Comparison of ENCODE assay signal across 9 mouse cellular contexts in genomic region chr11:74653385-74653784, GRCm38 (mm10). TPM values are rescaled to one million over a fixed set of nuclear protein-coding genes. Genes with fewer than 3 reads are reported as not detected.
DNase-seq lines count a peak whose midpoint lies in the region; ATAC-seq and TF ChIP-seq lines count a peak whose summit lies in the region.
"Had no signal": no experiment of that assay in that cellular context is flagged by ENCODE, and none has a peak within 500 bp of the region (broad histone marks: within the 10 kb centered on the region; RNA-seq: fewer than 3 reads in every experiment).

No protein-coding gene starts in this region.

- H3K36me3 ChIP-seq in midbrain, embryonic 11.5 days (ENCODE audit: control insufficient read depth, insufficient read depth, low read length), result peaks cover 14% of the 10 kb centered on the region
- H3K36me3 ChIP-seq in midbrain, embryonic 16.5 days (ENCODE audit: control insufficient read depth, insufficient read depth, low read length), result peaks cover 15% of the 10 kb centered on the region
- H3K36me3 ChIP-seq in heart, embryonic 13.5 days, result peaks cover 33% of the 10 kb centered on the region
- peaks cover 14% of the 10 kb centered on the region for H3K36me3 ChIP-seq in kidney, postnatal 0 days (ENCODE audit: insufficient read depth, low read length)
- peaks cover 6% of the 10 kb centered on the region; the same call in 1 of the 2 replicates for H3K36me3 ChIP-seq in stomach, postnatal 0 days (ENCODE audit: control insufficient read depth, insufficient read depth, low read length)

- H3K27ac ChIP-seq in midbrain, embryonic 11.5 days (ENCODE audit: low read depth, low read length), result no peak overlapping the region
- no peak overlapping the region for H3K27ac ChIP-seq in midbrain, embryonic 16.5 days (ENCODE audit: low read length)
- H3K27ac ChIP-seq in heart, embryonic 13.5 days (replicated peaks), result peak overlapping the region; percentile 97
- H3K27ac ChIP-seq in kidney, postnatal 0 days, result peak overlapping the region; percentile 66
- peak overlapping the region; percentile 24; the same call in 1 of the 2 replicates for H3K27ac ChIP-seq in stomach, postnatal 0 days (replicated peaks)

- intact Hi-C loops in left cerebral cortex, postnatal 10 days (cut with DNase I), result no loop called here

- ATAC-seq in midbrain, embryonic 11.5 days (ENCODE audit: low FRiP score), result no peak
- ATAC-seq in midbrain, embryonic 16.5 days, result no peak
- ATAC-seq in heart, embryonic 13.5 days (ENCODE audit: extremely low read depth, insufficient number of reproducible peaks, low FRiP score, low TSS enrichment), result no peak
- no peak for ATAC-seq in kidney, postnatal 0 days (replicated peaks; ENCODE audit: low FRiP score, low read depth)
- no peak for ATAC-seq in stomach, postnatal 0 days (ENCODE audit: low FRiP score, low TSS enrichment)

- no peak for TF ChIP-seq CTCF in kidney, postnatal 0 days (IDR thresholded peaks at IDR 0.05; ENCODE audit: low read depth)
- TF ChIP-seq CTCF in stomach, postnatal 0 days (IDR thresholded peaks at IDR 0.05; ENCODE audit: low read depth), result no peak

- 72% methylated on average over 6 of the region's 6 CpGs for WGBS in midbrain, embryonic 11.5 days
- WGBS in midbrain, embryonic 16.5 days, result 73% methylated on average over 6 of the region's 6 CpGs
- 46% methylated on average over 6 of the region's 6 CpGs for WGBS in heart, embryonic 13.5 days
- WGBS in kidney, postnatal 0 days, result 28% methylated on average over 6 of the region's 6 CpGs
- 50% methylated on average over 6 of the region's 6 CpGs for WGBS in stomach, postnatal 0 days

- no peak overlapping the region for H3K4me2 ChIP-seq in midbrain, embryonic 11.5 days
- no peak overlapping the region for H3K4me2 ChIP-seq in midbrain, embryonic 16.5 days (ENCODE audit: low read length)
- H3K4me2 ChIP-seq in heart, embryonic 13.5 days, result peak overlapping the region; percentile 63
- peak overlapping the region; percentile 4; the same call in 1 of the 2 replicates for H3K4me2 ChIP-seq in kidney, postnatal 0 days (ENCODE audit: low read length)
- H3K4me2 ChIP-seq in stomach, postnatal 0 days (replicated peaks; ENCODE audit: low read depth), result no peak overlapping the region

- H3K9ac ChIP-seq in midbrain, embryonic 11.5 days (ENCODE audit: low read length), result no peak overlapping the region
- no peak overlapping the region for H3K9ac ChIP-seq in midbrain, embryonic 16.5 days (ENCODE audit: low read depth, low read length)
- peak overlapping the region; percentile 71 for H3K9ac ChIP-seq in heart, embryonic 13.5 days
- 0 out of 2 replicates have a peak overlapping the region, but pooled peaks have one; percentile 1 for H3K9ac ChIP-seq in kidney, postnatal 0 days (ENCODE audit: low read depth, low read length)
- H3K9ac ChIP-seq in stomach, postnatal 0 days (ENCODE audit: low read length), result no peak overlapping the region

- peak; percentile 37 for DNase-seq in midbrain, embryonic 11.5 days (ENCODE audit: low spot score, missing footprints)
- peak; percentile 29 for DNase-seq in kidney, postnatal 0 days (ENCODE audit: low spot score)
- DNase-seq in stomach, postnatal 0 days (ENCODE audit: low spot score), result no peak
- DNase-seq in left cerebral cortex, postnatal 10 days (ENCODE audit: extremely low spot score in 1 of 2, low spot score in 2 of 2), result no peak
- no peak for DNase-seq in spleen, adult 12 weeks (ENCODE audit: low spot score)
- DNase-seq in T-cell, adult 2 months (ENCODE audit: low spot score), result no peak

- H3K4me1 ChIP-seq in midbrain, embryonic 11.5 days (ENCODE audit: control insufficient read depth, insufficient read depth, low read length), result peaks cover 26% of the 10 kb centered on the region
- H3K4me1 ChIP-seq in midbrain, embryonic 16.5 days (ENCODE audit: control insufficient read depth, insufficient read depth, low read length), result peaks cover 22% of the 10 kb centered on the region
- H3K4me1 ChIP-seq in heart, embryonic 13.5 days, result peaks cover 66% of the 10 kb centered on the region
- peaks cover 25% of the 10 kb centered on the region for H3K4me1 ChIP-seq in kidney, postnatal 0 days (replicated peaks; ENCODE audit: insufficient read depth, low read length)
- peaks cover 4% of the 10 kb centered on the region; the same call in 1 of the 2 replicates for H3K4me1 ChIP-seq in stomach, postnatal 0 days (replicated peaks; ENCODE audit: control insufficient read depth, insufficient read depth)

- no peaks in the 10 kb centered on the region for H3K27me3 ChIP-seq in midbrain, embryonic 11.5 days (ENCODE audit: control insufficient read depth, insufficient read depth, low read length)
- no peaks in the 10 kb centered on the region for H3K27me3 ChIP-seq in midbrain, embryonic 16.5 days (ENCODE audit: control insufficient read depth, insufficient read depth, low read depth, low read length)
- H3K27me3 ChIP-seq in heart, embryonic 13.5 days (replicated peaks), result no peaks in the 10 kb centered on the region
- H3K27me3 ChIP-seq in kidney, postnatal 0 days (ENCODE audit: insufficient read depth, low read length), result no peaks in the 10 kb centered on the region
- H3K27me3 ChIP-seq in stomach, postnatal 0 days (ENCODE audit: control insufficient read depth, insufficient read depth, low read length), result no peaks in the 10 kb centered on the region

- no peak overlapping the region for H3K4me3 ChIP-seq in midbrain, embryonic 11.5 days (ENCODE audit: low read depth, low read length)
- no peak overlapping the region for H3K4me3 ChIP-seq in midbrain, embryonic 16.5 days (ENCODE audit: low read depth, low read length)
- H3K4me3 ChIP-seq in heart, embryonic 13.5 days, result peak overlapping the region; percentile 31
- H3K4me3 ChIP-seq in kidney, postnatal 0 days (replicated peaks; ENCODE audit: low read depth, low read length), result no peak overlapping the region
- H3K4me3 ChIP-seq in stomach, postnatal 0 days (ENCODE audit: low read depth, low read length), result no peak overlapping the region

- no peaks in the 10 kb centered on the region; the same call in 1 of the 2 replicates for H3K9me3 ChIP-seq in midbrain, embryonic 11.5 days (ENCODE audit: control insufficient read depth, low read length)
- H3K9me3 ChIP-seq in midbrain, embryonic 16.5 days (replicated peaks; ENCODE audit: control insufficient read depth, low read length, poor library complexity, severe bottlenecking), result no peaks in the 10 kb centered on the region
- H3K9me3 ChIP-seq in heart, embryonic 13.5 days, result 0 out of 2 replicates have a peak, but pooled peaks cover 3% of the 10 kb centered on the region
- no peaks in the 10 kb centered on the region for H3K9me3 ChIP-seq in kidney, postnatal 0 days (replicated peaks; ENCODE audit: low read length)
- H3K9me3 ChIP-seq in stomach, postnatal 0 days (ENCODE audit: control insufficient read depth, low read length), result no peaks in the 10 kb centered on the region

- TF ChIP-seq EP300 in stomach, postnatal 0 days (optimal IDR thresholded peaks at IDR 0.05), result no peak

RNA-seq across cellular contexts. Expression of gene Cluh, which starts 4.1 kb away (rescaled TPM):
- polyA plus RNA-seq in midbrain, embryonic 11.5 days (2014; fragmentation: Nextera tagmentation; extraction: Ambion mirVana), result 9.2 and 10.8 TPM in 2 replicates
- polyA plus RNA-seq in midbrain, embryonic 16.5 days (2015; fragmentation: Nextera tagmentation; extraction: Ambion mirVana), result 16.4 and 18.1 TPM in 2 replicates
- 45.9 and 47.2 TPM in 2 replicates for polyA plus RNA-seq in heart, embryonic 13.5 days (2015; fragmentation: Nextera tagmentation; extraction: Ambion mirVana)
- 32.6 TPM in 2 replicates for polyA plus RNA-seq in kidney, postnatal 0 days (2015; fragmentation: Nextera tagmentation; extraction: Ambion mirVana)
- polyA plus RNA-seq in stomach, postnatal 0 days (2015; fragmentation: Nextera tagmentation; extraction: Ambion mirVana), result 17.8 and 19.9 TPM in 2 replicates
- total RNA-seq in left cerebral cortex, postnatal 10 days (2021), result 10 to 100 TPM; 59.7 to 60.1 TPM

RNA-seq across cellular contexts. Expression of gene Ccdc92b, which starts 34.0 kb away (rescaled TPM):
- polyA plus RNA-seq in midbrain, embryonic 11.5 days (2014; fragmentation: Nextera tagmentation; extraction: Ambion mirVana), result 1.1 and 1.6 TPM in 2 replicates
- 2.6 and 3.3 TPM in 2 replicates for polyA plus RNA-seq in midbrain, embryonic 16.5 days (2015; fragmentation: Nextera tagmentation; extraction: Ambion mirVana)
- polyA plus RNA-seq in heart, embryonic 13.5 days (2015; fragmentation: Nextera tagmentation; extraction: Ambion mirVana), result 0.71 and 0.96 TPM in 2 replicates
- 0.23 and 0.33 TPM in 2 replicates for polyA plus RNA-seq in kidney, postnatal 0 days (2015; fragmentation: Nextera tagmentation; extraction: Ambion mirVana)
- 0.55 and 0.62 TPM in 2 replicates for polyA plus RNA-seq in stomach, postnatal 0 days (2015; fragmentation: Nextera tagmentation; extraction: Ambion mirVana)
- total RNA-seq in left cerebral cortex, postnatal 10 days (2021), result 10 to 100 TPM; 19.2 to 20.8 TPM
- total RNA-seq: common myeloid progenitor, adult 5-6 weeks had no signal

RNA-seq across cellular contexts. Expression of gene Rap1gap2, which starts 42.7 kb away (rescaled TPM):
- 2.5 TPM in 2 replicates for polyA plus RNA-seq in midbrain, embryonic 11.5 days (2014; fragmentation: Nextera tagmentation; extraction: Ambion mirVana)
- polyA plus RNA-seq in midbrain, embryonic 16.5 days (2015; fragmentation: Nextera tagmentation; extraction: Ambion mirVana), result 17.1 and 18.3 TPM in 2 replicates
- polyA plus RNA-seq in heart, embryonic 13.5 days (2015; fragmentation: Nextera tagmentation; extraction: Ambion mirVana), result 3.1 and 4.0 TPM in 2 replicates
- polyA plus RNA-seq in kidney, postnatal 0 days (2015; fragmentation: Nextera tagmentation; extraction: Ambion mirVana), result 9.1 and 11.4 TPM in 2 replicates
- polyA plus RNA-seq in stomach, postnatal 0 days (2015; fragmentation: Nextera tagmentation; extraction: Ambion mirVana), result 7.6 and 8.2 TPM in 2 replicates
- 100 to 1,000 TPM; 135 to 139 TPM for total RNA-seq in left cerebral cortex, postnatal 10 days (2021)

Comparison
In these comparisons a context has a peak if more than half of its experiments do, and no peak if none do; other contexts are left out.
1. DNase-seq: peak in midbrain, embryonic 11.5 days (single experiment) and kidney, postnatal 0 days (single experiment); none in stomach, postnatal 0 days (single experiment), left cerebral cortex, postnatal 10 days (0 of 2), spleen, adult 12 weeks (single experiment) and T-cell, adult 2 months (single experiment).
2. H3K27ac ChIP-seq: peak in heart, embryonic 13.5 days (single experiment), kidney, postnatal 0 days (single experiment) and stomach, postnatal 0 days (single experiment); none in midbrain, embryonic 11.5 days (single experiment) and midbrain, embryonic 16.5 days (single experiment).
3. H3K4me2 ChIP-seq: peak in heart, embryonic 13.5 days (single experiment) and kidney, postnatal 0 days (single experiment); none in midbrain, embryonic 11.5 days (single experiment), midbrain, embryonic 16.5 days (single experiment) and stomach, postnatal 0 days (single experiment).
4. H3K9ac ChIP-seq: peak in heart, embryonic 13.5 days (single experiment) and kidney, postnatal 0 days (single experiment); none in midbrain, embryonic 11.5 days (single experiment), midbrain, embryonic 16.5 days (single experiment) and stomach, postnatal 0 days (single experiment).